Mouse (Mus musculus): ENCODE results near the gene Phlpp2.

Gene Phlpp2

DNA sequence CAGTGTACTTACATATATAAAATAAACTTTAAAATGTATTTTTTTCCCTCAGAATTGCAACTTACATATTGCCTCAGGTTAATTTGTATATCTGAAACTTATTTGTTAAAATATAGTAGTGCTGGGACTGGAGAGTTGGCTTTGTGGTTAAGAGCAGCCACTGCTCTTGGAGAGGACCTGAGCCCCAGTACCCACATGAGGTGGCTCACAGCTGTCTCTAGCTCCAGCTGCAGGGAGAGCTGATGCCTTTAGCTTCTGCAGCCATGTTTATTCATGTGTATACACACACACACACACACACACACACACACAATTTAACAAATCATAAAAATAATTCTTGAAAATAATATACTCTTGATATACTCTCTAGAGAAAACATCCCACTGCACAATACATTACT lies 34.0 kb downstream of the Phlpp2 start:
- in situ Hi-C loops (cut with MboI, MseI), result no loop called here

DNA sequence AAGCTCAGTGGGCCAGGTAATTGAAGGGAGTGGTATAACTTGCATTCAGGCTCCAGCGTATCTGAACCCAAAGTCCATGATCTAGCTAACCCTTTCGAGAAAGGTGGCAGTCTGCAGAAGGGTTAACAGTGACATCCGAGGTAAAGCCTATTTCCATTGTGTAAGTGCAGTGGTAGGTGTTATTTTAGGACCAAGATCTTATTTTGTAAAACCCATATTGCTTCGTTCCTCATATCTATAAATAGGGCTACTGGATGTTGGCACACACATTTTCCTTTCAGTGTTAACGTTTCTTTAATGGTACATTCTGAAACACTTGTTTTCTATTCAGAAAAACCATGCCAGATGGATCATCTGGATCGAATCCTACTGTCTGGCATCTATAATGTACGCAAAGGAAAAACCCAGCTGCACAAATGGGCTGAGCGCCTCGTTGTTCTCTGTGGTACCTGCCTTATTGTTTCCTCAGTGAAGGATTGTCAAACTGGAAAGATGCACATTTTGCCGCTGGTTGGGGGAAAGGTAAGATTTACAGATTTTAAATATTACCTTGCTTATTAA lies 35.6 kb downstream of the Phlpp2 start:
- in situ Hi-C loops (cut with MboI, MseI), result no loop called here

DNA sequence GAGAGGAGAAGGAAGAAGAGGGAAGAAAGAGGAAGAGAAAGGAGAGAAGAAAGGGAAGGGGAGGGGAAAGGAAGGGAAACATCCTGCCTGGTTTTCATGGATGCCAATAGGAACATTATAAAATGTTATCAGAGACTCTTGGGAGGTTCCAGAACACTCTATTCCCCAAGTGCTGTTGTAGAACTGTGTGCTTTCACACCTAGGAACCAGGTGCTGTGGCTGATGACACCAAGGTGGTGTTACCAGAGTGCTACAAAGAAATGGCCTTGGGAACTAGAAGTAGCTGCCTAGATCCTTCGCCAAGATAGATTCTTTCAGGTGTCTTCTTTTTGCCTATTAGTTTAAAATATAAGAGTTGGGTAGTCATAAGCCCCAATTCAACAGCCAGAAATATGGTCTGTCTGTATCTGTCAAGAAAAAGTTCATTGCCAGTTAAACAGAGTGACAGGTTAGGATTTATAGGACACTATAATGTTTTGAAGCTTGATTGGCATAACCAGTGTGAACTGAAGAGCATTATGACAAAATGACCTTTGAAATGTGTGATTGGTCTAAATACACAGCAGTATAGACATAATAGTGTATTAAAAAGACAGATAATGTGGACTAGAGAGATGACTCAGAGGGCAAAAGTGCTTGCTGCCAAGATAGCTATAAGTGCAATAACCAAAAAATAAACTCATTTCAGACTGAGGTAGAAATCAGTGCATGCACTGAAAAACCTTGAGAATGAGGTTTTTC lies 36.8 kb downstream of the Phlpp2 start:
- in situ Hi-C loops (cut with MboI, MseI), result no loop called here

DNA sequence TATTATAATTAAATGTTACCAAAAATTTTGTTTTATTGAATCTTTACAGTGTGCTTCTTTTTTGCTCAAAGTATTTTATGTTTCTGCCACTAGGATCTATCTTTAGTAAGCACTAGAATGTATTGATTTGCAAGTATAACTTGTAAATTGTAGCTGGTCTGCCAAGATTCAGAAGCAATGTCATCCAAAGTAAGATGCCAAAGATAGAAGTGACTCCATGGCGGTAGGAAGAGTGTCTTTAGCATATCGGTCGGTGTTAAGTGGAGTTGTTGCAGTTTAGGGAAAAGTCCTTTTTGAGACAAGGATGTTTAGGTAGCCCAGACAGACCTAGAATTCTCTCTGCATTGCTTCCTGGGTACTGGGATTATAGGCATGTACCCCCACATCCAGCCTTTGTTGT lies 38.6 kb downstream of the Phlpp2 start:
- in situ Hi-C loops (cut with MboI, MseI), result no loop called here

DNA sequence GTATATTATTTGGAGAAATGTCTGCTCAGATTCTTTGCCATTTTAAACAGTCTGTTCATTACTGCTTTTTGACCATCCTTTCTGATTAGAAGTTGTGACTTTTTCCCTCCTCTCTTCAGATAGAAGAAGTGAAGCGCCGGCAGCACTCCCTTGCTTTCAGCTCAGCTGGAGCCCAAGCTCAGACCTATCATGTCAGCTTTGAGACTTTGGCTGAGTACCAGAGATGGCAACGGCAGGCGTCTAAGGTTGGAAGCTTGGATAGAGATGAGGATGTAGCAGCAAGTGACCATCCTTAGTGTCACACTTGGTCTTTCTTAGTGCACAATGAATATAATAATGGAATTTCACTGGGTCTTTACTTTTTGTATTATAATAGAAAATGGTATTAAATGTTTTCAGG lies 39.0 kb downstream of the Phlpp2 start:
- in situ Hi-C loops (cut with MboI, MseI), result no loop called here

DNA sequence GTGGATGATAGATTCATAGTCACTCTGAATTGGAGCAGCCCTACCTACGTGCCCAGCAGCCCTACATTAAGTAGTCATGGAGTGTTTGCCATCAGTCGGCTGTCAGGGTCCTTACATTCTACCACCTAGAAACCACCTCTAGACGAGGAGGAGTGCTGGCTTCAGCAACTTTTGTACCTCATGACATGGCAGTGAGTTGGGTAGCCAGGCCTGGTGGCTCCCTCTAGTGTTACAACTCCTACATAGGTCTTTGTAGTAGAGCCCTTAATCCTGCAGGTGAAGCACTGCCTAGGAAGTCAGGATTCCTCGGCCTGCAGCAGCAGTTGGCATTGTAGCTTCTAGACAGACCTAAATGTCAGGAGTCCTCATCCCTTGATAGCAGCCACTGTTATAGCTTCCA lies 48.9 kb downstream of the Phlpp2 start:
- in situ Hi-C loops (cut with MboI, MseI), result no loop called here

DNA sequence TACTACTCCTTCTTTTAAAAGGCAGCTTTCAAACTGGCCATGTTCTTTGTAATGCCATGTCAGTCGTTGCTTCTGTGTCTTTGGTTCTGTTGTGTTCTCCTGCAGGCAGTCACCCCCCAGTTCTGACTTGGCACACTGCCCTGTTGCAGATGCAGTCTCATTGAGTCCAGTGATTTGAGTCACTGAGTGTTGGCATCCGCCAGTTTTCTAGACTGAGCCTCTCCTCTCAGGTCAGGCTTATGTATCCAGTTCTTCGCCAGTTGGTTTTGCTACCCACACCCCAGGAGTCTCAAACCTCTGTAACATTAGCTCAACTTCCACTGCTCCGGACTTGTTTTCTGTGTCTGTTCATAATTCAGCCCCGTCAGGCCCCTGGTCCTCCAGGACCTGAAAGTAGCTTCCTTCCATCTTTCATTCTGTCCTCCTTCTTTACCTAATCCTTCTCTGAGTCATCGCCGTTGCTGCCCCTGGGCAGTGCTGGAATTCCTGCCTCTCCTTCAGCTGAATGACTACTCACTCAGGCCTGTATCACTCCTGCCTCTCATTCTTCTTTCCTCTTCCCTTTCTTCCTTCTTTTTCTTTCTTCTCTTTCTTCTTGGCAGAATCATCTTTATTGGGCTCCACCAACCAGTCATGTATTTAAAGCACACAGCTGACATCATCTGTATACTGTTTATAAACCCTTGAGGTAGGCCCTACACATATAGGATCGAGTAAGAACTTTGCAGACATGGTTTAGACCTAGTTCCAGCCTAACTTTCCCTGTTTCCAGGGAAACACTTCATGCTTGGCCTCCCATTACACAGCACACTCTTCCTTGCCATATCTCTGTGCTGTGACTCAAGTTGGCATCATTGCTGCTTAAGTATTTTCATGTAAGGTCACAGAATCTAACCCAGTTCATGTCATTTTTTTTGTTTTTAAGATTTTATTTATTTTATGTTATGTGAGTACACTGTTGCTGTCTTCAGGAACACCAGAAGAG lies 52.4 kb downstream of the Phlpp2 start:
- in situ Hi-C loops (cut with MboI, MseI), result no loop called here

DNA sequence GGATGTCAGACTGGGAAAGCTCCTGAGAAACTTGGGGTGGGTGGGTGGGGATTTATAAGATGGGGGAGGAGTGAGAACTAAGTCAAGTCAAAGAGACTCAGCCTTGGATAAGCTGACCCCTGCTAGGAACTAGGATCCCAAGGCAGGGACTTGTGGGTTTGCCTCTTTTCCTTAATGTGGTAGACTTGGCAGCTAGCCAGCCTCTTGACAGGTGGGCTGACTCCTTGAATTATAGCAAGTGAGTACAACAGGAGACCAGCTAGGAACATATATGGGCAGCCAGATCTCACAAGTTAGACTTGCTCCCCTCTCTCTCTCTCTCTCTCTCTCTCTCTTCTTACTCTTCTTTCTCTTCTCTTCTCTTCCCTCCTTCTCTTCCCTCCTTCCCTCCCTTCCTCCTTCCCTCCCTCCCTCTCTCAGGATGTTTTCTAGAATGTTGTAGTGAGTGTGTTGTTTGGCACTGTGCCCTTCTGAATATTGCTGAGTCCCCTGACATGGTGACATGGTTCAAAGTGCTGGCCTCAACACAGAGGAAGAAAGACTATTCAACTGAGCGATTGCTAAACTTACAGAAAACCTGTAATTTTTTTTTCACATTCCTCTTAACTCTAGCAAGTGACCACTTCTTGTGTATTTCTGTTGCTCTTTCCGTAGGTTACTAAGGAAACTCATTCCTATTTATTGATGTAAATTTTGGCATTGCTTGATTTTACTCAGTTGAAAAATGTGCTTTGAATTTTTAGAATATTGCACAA lies 73.4 kb downstream of the Phlpp2 start:
- in situ Hi-C loops (cut with MboI, MseI), result no loop called here

DNA sequence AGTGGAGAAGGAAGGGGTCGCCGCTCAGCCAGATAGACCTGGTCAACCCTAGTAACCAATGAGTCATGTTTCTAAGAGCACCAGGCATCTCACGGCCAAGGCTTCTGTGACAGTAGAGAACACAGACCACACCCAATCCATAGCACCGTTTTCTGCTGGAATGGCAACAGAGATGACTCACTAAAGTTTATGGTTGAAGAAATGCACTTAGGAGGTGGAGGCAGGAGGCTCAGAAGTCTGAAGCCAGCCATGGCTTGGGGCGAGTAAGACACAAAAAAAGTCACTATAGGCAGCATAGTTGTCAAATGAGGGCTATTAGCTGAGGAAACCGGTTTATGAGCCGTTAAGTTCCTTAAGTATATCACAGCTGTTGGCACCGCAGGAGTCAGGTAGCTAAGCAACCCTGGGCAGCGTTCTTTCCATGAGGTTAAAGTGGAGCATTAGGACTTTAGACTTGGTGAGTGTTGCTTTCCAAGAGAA lies 76.9 kb downstream of the Phlpp2 start:
- in situ Hi-C loops (cut with MboI, MseI), result no loop called here

DNA sequence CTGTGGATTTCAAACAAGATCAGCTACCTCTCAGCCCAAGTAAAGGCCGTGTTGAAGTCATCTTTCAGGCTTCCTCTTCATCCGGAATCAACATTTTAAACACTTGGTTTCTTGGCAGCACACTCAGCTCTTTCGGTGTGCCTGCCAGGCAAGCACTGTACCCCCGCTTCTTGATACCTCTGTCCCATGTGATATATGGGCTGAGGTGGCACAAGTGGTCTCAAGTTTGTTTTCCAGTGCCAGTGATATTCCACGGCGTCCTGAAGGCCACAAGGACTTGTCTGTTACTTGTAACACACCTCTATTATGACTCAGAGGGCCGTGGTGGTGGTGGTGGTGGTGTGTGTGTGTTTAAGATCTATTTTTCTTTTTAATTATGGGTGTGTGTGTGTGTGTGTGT lies 77.4 kb downstream of the Phlpp2 start:
- in situ Hi-C loops (cut with MboI, MseI), result no loop called here

DNA sequence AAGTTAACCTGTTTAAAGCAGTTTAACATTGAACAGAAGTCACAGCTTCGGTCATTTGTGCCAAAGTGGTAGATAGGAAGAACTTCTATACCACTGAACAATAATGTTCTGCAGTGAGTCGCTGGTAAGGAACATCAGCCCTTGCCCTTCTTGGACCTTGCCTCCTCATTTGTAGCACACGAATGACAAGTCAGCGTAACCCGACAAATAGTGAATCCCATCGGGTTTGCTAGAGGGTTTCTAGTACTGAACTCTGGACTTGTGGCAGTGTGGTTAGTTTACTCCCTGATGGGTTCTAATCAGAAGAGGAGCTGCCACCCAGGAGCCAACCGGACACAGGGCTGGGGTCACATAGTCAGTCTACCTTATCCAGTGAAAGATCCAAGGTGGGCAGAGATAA lies 77.9 kb downstream of the Phlpp2 start:
- in situ Hi-C loops (cut with MboI, MseI), result no loop called here

DNA sequence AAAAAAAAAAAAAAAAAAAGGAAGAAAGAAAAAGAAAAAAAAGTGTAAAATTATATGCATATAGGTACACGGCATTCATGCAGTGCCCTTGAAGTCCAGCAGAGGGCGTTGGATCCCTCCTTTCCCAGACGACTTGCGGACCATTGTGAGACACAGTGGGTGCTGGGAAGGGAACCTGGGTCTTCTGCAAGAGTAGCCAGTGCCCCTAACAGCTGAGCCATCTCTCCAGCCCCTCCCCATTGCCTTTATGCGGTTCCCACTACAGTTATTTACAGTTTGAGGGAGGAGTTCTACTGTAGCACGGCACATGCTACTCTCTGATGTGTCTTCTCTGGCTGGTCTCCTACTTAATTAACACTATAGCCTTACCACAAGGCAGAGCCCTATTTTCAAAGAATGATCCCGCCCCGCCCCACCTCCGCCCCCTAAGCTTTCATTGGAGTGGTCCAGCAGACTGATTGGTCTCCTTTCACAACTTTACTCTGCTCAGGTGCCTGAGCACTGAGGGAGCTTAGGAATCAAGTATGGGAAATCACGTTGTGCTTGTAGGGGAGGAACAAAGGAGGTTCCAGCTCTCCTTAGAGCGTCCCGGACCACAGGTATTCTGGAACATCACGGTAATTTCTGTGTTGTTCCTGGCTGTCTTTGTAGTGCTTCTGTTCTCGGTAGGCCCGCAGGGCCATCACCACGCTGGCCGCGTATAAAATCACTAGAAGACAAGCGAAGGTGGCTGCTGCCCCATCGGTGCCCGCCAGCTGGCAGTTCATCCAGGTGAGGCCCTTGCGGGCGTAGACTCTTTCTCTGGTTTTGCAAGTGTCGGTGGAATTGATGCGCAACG lies 79.3 kb downstream of the Phlpp2 start:
- in situ Hi-C loops (cut with MboI, MseI), result no loop called here

DNA sequence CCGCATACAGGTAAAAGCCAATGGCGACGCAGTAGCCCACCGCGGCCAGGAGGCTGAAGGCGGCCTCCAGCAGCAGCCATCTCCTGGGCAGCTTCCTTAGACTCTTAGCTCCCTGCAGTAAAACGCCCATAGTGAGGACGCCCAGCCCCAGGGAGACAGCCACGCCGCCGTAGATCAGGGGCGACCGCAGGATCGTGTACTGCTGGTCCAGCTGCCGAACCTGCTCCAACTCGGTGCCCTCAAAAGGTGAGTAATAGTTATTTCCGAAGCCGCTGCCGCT lies 79.9 kb downstream of the Phlpp2 start:
- in situ Hi-C loops (cut with MboI, MseI), result no loop called here

DNA sequence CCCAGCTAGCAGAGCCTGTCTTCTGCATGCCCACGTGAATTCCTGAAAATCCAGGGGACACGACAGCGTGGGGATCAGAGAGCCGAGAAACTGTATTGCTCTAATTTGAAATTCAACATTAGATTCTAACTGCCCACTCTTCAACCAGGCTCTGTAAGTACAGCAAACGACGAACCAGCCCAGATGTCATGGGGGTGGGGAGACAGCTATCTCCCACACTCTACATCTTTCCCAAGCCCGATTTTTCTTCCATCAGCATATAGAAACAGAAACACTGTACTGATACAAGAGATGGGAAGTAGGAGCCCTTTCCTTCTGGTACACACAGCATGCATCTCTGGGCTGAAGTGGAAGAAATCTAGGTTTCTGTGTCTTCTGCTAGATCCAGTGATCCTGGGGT lies 83.8 kb downstream of the Phlpp2 start:
- in situ Hi-C loops (cut with MboI, MseI), result no loop called here

DNA sequence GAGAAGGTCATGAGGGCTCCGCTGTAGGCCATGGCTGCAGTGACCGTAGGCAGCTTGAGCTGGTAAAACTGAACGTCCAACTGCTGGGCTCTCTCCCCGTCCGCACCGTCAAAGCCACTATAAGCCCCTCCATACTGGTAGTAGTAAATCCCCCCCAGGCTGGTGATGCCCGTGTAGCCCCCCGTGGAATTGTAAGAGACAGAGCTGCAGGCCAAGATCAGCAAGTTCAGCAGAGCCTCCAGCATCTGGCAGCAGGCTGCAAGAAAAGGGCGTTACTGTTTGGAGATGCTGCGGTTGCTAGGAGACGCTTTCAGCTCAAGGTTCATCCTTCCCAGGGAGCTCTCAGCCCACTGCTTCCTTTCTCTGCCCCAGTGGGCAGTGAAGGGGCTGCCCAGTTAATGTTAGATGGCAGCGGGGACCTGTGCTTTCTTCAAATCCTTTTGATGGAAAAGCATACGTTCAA lies 86.2 kb downstream of the Phlpp2 start:
- in situ Hi-C loops (cut with MboI, MseI), result no loop called here

DNA sequence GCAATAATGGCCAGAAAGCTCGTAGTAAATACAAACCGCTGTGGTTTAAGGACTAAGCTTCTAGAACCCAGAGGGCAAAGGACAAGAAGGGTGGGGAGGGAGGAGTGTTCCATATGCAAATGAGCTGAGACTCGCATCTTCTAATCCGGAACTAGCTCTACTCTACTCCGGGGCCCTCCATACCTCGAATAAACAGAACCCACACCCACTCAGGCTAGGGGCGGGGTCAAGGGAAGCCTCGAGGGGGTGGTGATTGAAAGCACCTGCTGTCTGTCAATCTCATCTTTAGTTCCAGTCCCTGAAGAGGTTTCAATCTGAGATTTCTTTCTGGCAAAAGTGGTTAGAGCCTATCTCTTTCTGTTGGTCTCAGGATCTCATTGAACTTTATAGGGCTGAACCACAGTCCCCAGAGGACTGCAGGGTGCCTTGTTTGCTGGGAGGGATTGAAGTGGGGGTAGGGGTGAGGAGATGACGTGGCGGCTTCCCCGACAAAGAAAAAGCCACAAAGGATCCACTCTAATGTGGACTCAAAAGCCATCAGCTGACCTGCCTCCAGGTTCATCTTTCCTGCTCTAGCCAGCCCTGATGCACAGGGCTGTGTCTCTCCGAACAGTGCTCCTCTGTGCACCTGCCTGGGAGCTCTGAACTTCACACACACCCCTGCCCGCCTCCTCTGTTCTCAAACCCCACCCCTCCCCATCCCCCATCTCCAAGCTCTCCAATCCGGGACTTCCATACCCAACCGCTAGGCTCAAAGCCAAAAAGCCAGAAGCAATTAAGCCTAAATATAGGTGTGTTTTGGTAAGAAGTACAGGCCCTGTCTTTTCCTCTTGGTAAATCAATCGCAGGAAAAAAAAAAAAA lies 89.1 kb downstream of the Phlpp2 start:
- in situ Hi-C loops (cut with MboI, MseI), result no loop called here

DNA sequence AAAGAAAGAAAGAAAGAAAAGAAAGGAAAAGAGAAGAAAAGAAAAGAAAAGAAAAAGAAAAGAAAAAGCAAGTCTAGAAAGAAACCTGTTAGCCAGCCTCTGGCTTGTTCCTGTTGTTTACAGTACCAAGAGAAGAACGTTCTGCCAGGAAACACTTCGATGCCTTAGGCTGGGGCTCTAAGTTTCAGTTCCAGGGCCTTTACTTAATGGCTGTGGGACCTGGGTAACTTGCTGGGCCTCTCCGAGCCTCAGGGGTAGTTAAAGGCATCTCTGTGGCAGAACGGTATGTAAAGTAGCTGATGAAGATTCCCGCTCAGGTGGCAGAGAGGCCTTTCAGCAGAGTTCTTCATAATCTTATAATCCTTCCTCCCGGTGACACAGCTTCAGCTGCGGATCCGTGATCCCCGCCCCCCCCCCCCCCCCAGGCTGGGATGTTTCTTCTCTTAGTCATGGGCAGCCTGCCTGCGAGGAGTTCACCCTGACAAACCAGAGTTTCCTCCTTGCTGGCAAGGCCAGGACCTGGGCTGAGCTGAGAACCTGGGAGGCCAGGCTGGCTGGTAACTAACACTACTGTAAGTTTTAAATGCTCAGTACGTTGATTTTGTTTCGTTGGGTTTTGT lies 89.8 kb downstream of the Phlpp2 start:
- in situ Hi-C loops (cut with MboI, MseI), result no loop called here

DNA sequence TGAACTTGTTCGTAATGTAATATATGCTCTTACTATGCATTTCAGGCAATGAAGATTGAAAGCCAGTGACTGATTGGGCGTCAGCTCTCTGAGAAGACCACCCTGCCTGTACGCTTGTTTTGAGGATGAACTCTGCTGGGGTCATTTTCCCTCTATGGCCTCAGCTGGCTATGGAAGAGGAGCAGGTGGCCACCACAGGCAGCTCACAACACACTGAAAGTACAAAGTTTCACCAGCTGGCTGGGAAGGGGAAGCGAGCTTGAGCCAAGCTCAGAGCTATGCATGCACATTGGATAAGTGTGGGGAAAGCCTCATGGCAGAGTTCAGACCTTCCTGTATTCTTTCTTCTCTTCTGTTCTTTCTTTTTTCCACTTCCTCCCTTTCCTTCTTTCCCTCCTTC lies 90.8 kb downstream of the Phlpp2 start:
- in situ Hi-C loops (cut with MboI, MseI), result no loop called here

DNA sequence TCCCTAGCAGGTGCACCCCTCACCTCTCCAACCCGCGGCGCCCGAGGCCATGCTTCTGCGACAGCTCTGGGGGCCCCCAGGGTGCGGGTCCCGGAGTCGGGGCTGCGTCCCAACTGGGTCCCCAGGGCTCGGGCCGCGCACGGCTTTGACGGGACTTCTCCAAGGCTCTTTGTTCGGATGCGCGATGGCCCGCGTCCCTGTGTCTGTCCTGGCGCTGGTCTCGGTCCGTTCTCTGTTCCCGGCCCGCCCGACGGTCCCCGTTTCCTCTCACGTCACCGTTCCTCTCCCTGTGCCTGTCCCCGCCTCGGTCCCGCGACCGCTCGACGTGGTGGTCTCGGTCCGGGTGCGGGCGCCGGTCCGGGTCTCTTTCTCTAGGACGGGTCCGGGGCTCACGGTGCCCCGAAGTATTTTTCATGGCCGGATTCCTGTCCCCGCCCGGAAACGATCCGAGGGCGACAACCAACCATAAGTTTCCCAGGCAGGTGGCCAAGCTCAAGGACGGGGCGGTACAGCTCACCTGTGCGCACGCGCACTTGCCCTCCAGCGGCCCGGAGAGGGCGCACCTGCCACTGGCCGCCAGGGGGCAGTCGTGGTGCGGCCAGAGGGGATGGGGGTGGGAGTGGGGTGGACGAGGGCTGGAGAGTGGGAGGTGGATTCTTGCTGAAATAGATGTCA lies 93.5 kb downstream of the Phlpp2 start, which contains the start of gene Marveld3:
Gene Marveld3 (minus strand): TSS at position 511 of the 675 bp plus-strand sequence.
- in situ Hi-C loops (cut with MboI, MseI), result no loop called here

All from T-helper 2 cell (primary cell).